Comparison of ENCODE assay signal across 8 mouse cellular contexts in genomic region chr1:36072588-36073556, GRCm38 (mm10). TPM values are rescaled to one million over a fixed set of nuclear protein-coding genes. Genes with fewer than 3 reads are reported as not detected.
DNase-seq lines count a peak whose midpoint lies in the region; ATAC-seq and TF ChIP-seq lines count a peak whose summit lies in the region.

No protein-coding gene starts in this region.

- DNase-seq in adrenal gland, adult (ENCODE audit: inconsistent age in 2 of 2, low spot score in 1 of 2) = peak; percentile 88 to 95
- no peak for DNase-seq in adrenal gland, adult 18-20 months (ENCODE audit: low spot score in 2 of 2)
- peak; percentile 57 to 66 for DNase-seq in kidney, postnatal 36 days
- DNase-seq in stomach, postnatal 0 days (ENCODE audit: low spot score) = no peak
- no peak for DNase-seq in layer of hippocampus, adult 8-10 months (ENCODE audit: low spot score in 2 of 2)
- no peak for DNase-seq in urinary bladder, postnatal 10 days (ENCODE audit: low spot score)

- no peak overlapping the region for H3K27ac ChIP-seq in stomach, postnatal 0 days (replicated peaks)

- peaks cover 14% of the 10 kb centered on the region for H3K27me3 ChIP-seq in megakaryocyte, embryonic 14.5 days (replicated peaks)
- H3K27me3 ChIP-seq in stomach, postnatal 0 days (ENCODE audit: control insufficient read depth, insufficient read depth, low read length) = no peaks in the 10 kb centered on the region

- peak overlapping the region; percentile 69 for H3K4me3 ChIP-seq in megakaryocyte, embryonic 14.5 days (replicated peaks)
- no peak overlapping the region for H3K4me3 ChIP-seq in stomach, postnatal 0 days (ENCODE audit: low read depth, low read length)

- H3K36me3 ChIP-seq in megakaryocyte, embryonic 14.5 days (replicated peaks; ENCODE audit: low read length) = peaks cover 65% of the 10 kb centered on the region
- H3K36me3 ChIP-seq in stomach, postnatal 0 days (ENCODE audit: control insufficient read depth, insufficient read depth, low read length) = peaks cover 2% of the 10 kb centered on the region; the same call in 1 of the 2 replicates

- no peak for TF ChIP-seq CTCF in stomach, postnatal 0 days (IDR thresholded peaks at IDR 0.05; ENCODE audit: low read depth)

- 59% methylated on average over 11 of the region's 11 CpGs for WGBS in stomach, postnatal 0 days

- H3K9me3 ChIP-seq in megakaryocyte, embryonic 14.5 days = no peaks in the 10 kb centered on the region
- H3K9me3 ChIP-seq in stomach, postnatal 0 days (ENCODE audit: control insufficient read depth, low read length) = no peaks in the 10 kb centered on the region

- 0 out of 2 replicates have a peak overlapping the region, but pooled peaks have one; percentile 14 for H3K4me2 ChIP-seq in stomach, postnatal 0 days (replicated peaks; ENCODE audit: low read depth)

- TF ChIP-seq EP300 in stomach, postnatal 0 days (optimal IDR thresholded peaks at IDR 0.05) = no peak

- no peak overlapping the region; the same call in 1 of the 2 replicates for H3K9ac ChIP-seq in stomach, postnatal 0 days (ENCODE audit: low read length)

- H3K4me1 ChIP-seq in megakaryocyte, embryonic 14.5 days = peaks cover 76% of the 10 kb centered on the region
- H3K4me1 ChIP-seq in stomach, postnatal 0 days (replicated peaks; ENCODE audit: control insufficient read depth, insufficient read depth) = peaks cover 42% of the 10 kb centered on the region

- no peak for ATAC-seq in megakaryocyte, adult 5-6 weeks (ENCODE audit: poor library complexity, severe bottlenecking)
- ATAC-seq in stomach, postnatal 0 days (ENCODE audit: low FRiP score, low TSS enrichment) = no peak

RNA-seq across cellular contexts. Expression of gene Hs6st1, which starts 4.7 kb away (rescaled TPM):
- 100 to 1,000 TPM in 1 of 2 experiments, 10 to 100 TPM in 1; 43.5 to 122 TPM for total RNA-seq in adrenal gland, adult 18-20 months (2021)
- polyA plus RNA-seq in megakaryocyte, embryonic 14.5 days (2012; ENCODE audit: insufficient read depth, low replicate concordance) = 8.9 and 10.2 TPM in 2 replicates
- 28.7 and 30.0 TPM in 2 replicates for total RNA-seq in megakaryocyte, adult 5-6 weeks (2015)
- total RNA-seq in megakaryocyte, adult 5-6 weeks (2017) = 16.0 and 17.0 TPM in 2 replicates
- 5.7 and 6.8 TPM in 2 replicates for polyA plus RNA-seq in stomach, postnatal 0 days (2015; fragmentation: Nextera tagmentation; extraction: Ambion mirVana)
- 10 to 100 TPM; 39.0 to 42.6 (median 40.2) TPM for total RNA-seq in layer of hippocampus, adult 8-10 months (2022)

Comparison
In these comparisons a context has a peak if more than half of its experiments do, and no peak if none do; other contexts are left out.
1. DNase-seq: peak in adrenal gland, adult (2 of 2) and kidney, postnatal 36 days (2 of 2); none in adrenal gland, adult 18-20 months (0 of 2), stomach, postnatal 0 days (single experiment), layer of hippocampus, adult 8-10 months (0 of 2) and urinary bladder, postnatal 10 days (single experiment).